Mouse (Mus musculus): ENCODE measurements at regions not wholly inside any gene's neighbourhood (a gene's known extent, or its start where the extent isn't known, plus 50 kb on each side); places are given as distances from the start of the nearest gene placed in this dataset.
"Not testable (repeated sequence)": the region's sequence is repeated elsewhere in the genome, so short reads cannot be mapped to it uniquely, and the experiment has no call there.

DNA sequence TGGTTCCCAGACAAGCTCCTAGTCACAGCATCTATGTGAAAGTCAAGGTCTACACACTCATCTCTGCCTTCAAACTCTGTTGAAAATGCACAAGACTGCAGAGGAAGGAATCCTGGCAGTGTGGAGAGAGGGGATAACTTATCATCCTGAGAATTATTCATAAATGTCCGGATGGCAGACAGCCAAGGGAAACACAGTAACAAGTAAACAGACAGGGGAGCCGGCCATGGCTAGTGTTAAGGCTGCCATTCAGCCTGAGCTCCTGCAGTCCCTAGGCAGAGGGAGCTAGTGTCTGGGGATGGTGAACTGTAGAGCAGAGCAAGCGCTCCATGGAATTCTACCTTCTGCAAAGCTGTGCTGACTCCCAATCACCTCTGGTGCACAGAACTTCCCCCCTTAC lies 100.3 kb upstream of the Dazl start:
- DNase-seq (ENCODE audit: extremely low spot score in 1 of 2, low spot score in 2 of 2), result no peak
- intact Hi-C loops (cut with DNase I), result no loop called here

- intact Hi-C loops (cut with DNase I), result no loop called here
- DNase-seq (ENCODE audit: extremely low spot score in 1 of 2, low spot score in 2 of 2), result no peak
Observed at GRCm38 (mm10) chr17:50394801-50395200, 101.4 kb upstream of the Dazl start.

- intact Hi-C loops (cut with DNase I), result no loop called here
Observed at GRCm38 (mm10) chr17:50395669-50396068, 102.2 kb upstream of the Dazl start.

DNA sequence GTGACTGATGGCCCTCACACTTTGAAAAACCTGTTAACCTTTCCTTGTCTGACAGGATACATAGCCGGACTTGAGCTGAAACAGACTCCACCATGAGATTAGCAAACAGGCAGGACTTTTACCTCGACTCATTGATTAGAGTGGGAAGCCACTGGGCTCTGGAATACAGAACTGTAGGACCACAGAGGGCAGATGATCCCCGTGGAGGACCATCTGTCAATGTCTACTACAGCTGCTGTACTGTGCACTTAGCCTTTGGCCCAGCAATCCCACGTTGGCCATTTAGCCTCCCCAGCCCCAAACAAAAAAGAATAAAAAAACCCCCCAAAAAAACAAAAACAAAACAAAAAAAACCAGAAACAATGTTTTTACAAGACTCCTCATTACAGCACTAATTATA lies 103.9 kb upstream of the Dazl start:
- intact Hi-C loops (cut with DNase I), result no loop called here
- DNase-seq (ENCODE audit: extremely low spot score in 1 of 2, low spot score in 2 of 2), result no peak

More at GRCm38 (mm10) chr17:50395669-50396068, 102.2 kb upstream of the Dazl start:
- DNase-seq (ENCODE audit: extremely low spot score in 1 of 2, low spot score in 2 of 2), result no peak

- intact Hi-C loops (cut with DNase I), result no loop called here
- DNase-seq (ENCODE audit: extremely low spot score in 1 of 2, low spot score in 2 of 2), result peak in 1 of 2 experiments; percentile 68
Observed at GRCm38 (mm10) chr17:50407249-50407990, 101.8 kb upstream of the Plcl2 start.

GRCm38 (mm10) chr17:50408581-50408980 lies 100.6 kb upstream of the Plcl2 start:
- intact Hi-C loops (cut with DNase I), result no loop called here

GRCm38 (mm10) chr17:50409271-50409670 lies 99.9 kb upstream of the Plcl2 start:
- intact Hi-C loops (cut with DNase I), result no loop called here
- DNase-seq (ENCODE audit: extremely low spot score in 1 of 2, low spot score in 2 of 2), result no peak

More at GRCm38 (mm10) chr17:50408581-50408980, 100.6 kb upstream of the Plcl2 start:
- DNase-seq (ENCODE audit: extremely low spot score in 1 of 2, low spot score in 2 of 2), result no peak

- no peak for DNase-seq (ENCODE audit: extremely low spot score in 1 of 2, low spot score in 2 of 2)
- intact Hi-C loops (cut with DNase I), result no loop called here
Observed at GRCm38 (mm10) chr17:50409895-50410294, 99.3 kb upstream of the Plcl2 start.

DNA sequence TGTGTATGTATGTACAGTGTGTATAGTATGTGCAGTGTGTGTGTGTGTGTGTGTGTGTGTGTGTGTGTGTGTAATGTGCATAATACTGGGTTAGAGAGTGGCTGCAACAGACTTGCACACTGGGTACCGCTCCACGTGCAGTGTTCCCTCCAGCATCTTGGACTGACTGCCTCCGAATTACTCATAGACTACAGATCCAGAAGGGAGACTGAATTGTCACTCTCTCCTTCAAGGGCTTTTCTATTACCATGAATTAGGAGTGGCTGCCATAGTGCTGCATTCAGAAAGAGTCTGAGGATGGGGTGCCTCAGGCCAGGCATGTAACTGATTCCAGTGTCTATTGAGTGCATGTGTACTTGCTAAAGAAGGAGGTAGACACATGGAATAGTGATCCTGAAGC lies 98.9 kb upstream of the Plcl2 start:
- intact Hi-C loops (cut with DNase I), result no loop called here
- no peak for DNase-seq (ENCODE audit: extremely low spot score in 1 of 2, low spot score in 2 of 2)

DNA sequence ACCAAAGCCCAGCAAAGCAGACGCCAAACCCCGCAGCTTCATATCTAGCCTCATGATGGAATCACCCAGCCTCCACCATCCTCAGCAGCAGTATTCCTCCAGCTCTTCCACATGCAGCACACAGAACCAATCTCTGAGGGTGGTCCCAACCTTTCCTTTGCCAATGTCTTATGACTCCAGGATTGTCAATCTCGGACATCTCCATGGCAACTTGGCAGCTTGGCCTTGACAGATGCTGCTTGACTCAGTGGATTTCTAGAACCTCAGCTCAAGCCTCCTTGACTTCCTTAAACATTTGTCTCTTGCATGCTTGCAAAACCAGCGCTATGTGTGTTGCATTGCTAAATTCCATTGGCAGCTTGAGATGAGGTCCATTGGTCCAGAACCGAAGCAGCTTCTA lies 96.8 kb upstream of the Plcl2 start:
- no peak for DNase-seq (ENCODE audit: extremely low spot score in 1 of 2, low spot score in 2 of 2)
- intact Hi-C loops (cut with DNase I), result no loop called here

GRCm38 (mm10) chr17:50413916-50414315 lies 95.3 kb upstream of the Plcl2 start:
- intact Hi-C loops (cut with DNase I), result no loop called here
- DNase-seq (ENCODE audit: extremely low spot score in 1 of 2, low spot score in 2 of 2), result no peak

DNA sequence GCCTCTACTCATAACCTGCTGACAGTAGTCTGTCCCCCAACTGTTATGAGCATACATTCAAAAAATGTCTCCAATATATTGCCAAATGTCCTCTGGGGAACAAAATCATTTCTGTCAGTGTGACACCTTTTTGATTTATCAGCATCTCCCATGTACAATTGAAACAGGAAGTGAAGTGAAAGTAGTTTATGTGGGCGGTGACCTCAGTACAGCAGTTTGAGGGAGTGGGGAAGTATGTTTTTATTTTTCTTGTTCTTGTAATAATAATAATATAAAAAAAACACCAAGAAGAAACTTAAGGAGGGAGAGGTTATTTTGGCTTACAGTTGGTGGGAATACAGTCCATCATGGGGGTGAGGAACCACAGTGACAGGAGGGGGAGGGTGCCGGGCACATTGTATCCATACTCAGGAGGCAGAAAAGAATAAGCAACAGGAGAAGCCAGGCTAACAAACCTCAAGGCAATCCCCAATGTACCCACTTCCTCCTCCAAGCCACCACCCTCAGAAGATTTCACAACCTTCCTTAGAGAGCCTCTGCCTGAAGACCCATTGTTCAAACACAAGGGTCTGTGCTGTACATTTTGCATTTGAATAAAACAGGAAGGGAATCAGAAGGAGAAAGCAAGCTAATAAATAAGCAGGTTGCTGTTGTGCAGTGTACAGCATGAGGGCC lies 93.7 kb upstream of the Plcl2 start:
- no peak for DNase-seq (ENCODE audit: extremely low spot score in 1 of 2, low spot score in 2 of 2)
- intact Hi-C loops (cut with DNase I), result no loop called here

DNA sequence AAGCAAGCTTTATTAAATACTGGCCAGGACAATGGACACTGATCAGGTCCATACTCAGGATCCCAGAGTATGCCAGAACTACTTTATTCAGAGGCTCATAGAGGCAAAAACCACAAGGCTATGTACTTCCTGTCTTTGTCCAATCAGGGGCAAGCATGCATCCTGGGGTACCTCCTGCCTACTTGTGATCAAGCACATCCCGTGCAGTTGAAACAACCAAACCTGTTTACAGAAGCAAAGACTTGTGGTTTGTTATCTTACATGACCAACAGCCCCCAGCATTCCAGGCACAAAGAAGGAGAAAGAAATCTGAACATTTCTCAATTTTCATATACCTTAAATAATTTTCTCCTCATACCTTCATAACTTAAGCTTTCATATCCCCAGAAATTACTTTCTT lies 93.1 kb upstream of the Plcl2 start:
- intact Hi-C loops (cut with DNase I), result no loop called here
- DNase-seq (ENCODE audit: extremely low spot score in 1 of 2, low spot score in 2 of 2), result no peak

DNA sequence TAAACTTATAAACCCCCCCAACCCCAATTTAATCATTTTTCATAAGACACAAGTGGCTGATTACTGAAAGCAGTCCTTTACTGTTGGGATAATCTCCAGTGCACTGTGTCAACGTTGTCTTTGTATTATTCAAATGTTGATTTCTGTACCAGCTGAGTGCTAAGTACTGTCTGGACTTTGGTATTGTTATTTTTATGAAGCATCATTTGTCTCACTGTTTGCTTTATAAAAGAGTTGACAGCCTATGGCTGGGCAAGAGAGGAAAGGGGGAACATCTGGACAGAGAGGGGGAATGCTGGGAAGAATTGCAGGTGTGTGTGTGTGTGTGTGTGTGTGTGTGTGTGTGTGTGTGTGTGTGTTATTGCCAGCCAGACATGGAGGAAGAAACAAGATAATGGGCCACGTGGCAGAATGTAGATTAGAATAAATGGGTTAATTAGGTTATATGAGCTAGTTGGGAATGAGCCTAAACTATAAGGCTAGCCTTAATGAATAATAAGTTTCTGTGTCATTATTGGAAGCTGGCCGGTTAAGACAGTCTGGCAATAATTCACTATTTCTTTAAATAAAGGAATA lies 92.6 kb upstream of the Plcl2 start:
- no peak for DNase-seq (ENCODE audit: extremely low spot score in 1 of 2, low spot score in 2 of 2)
- intact Hi-C loops (cut with DNase I), result no loop called here

GRCm38 (mm10) chr17:50418863-50419383 lies 90.3 kb upstream of the Plcl2 start:
- intact Hi-C loops (cut with DNase I), result no loop called here
- DNase-seq (ENCODE audit: extremely low spot score in 1 of 2, low spot score in 2 of 2), result no peak

DNA sequence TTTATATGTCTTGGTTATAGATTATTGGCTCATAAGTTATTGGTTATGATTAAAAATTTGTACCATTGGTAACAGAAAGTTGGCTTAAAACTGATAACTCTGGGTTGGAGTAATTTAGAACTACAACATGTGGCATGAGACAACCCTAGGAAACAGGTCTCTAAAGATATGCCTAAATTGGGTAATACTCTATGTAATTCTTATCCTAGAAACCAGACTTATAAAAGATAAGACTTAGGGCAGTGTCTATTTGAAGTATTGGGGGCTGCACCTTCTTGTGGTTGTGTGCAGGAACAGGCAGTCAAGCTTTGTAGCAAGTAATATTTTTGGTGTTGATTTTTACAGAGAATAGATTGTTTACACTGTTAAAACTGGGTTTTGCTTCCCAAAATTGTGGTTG lies 89.7 kb upstream of the Plcl2 start:
- DNase-seq (ENCODE audit: extremely low spot score in 1 of 2, low spot score in 2 of 2); intact Hi-C loops (cut with DNase I): not testable (repeated sequence)

- intact Hi-C loops (cut with DNase I), result no loop called here
- peak in 1 of 2 experiments; percentile 59 for DNase-seq (ENCODE audit: extremely low spot score in 1 of 2, low spot score in 2 of 2)
Observed at GRCm38 (mm10) chr17:50419966-50420365, 89.2 kb upstream of the Plcl2 start.

DNA sequence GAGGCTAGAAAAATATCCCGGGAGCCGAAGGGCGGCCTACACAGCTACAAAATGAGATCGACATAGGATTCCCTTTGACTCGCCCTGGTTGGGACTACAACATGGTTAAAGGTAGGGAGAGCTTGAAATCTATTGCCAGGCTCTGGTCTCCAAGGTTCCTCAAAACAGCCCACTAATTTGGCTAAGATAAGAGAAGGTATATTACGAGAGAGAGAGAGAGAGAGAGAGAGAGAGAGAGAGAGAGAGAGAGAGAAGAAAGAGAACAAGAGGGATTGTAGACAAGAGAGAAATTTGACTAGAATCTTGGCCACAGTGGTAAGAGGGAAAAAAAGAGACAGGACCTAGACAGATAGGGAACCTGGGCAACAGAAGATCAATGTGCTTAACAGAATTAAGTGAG lies 88.5 kb upstream of the Plcl2 start:
- no peak for DNase-seq (ENCODE audit: extremely low spot score in 1 of 2, low spot score in 2 of 2)
- intact Hi-C loops (cut with DNase I), result no loop called here

DNA sequence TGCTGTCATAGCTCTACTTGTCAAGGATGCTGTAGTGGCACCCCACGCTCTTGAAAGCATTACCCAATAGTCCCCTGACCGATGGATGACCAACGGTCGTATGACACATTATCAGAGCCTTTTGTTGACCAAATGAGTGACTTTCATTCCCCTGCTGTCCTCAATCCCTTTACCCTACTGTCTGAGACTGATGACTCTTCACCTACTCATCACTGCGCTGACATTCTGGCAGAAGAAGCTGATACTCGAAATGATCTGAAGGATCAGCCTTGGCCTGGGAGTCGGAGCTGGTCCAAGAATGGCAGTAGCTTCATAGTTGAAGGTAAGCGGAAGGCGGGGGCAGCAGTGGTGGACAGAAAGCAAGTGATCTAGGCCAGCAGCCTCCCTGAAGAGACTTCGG lies 87.7 kb upstream of the Plcl2 start:
- intact Hi-C loops (cut with DNase I), result no loop called here
- no peak for DNase-seq (ENCODE audit: extremely low spot score in 1 of 2, low spot score in 2 of 2)

DNA sequence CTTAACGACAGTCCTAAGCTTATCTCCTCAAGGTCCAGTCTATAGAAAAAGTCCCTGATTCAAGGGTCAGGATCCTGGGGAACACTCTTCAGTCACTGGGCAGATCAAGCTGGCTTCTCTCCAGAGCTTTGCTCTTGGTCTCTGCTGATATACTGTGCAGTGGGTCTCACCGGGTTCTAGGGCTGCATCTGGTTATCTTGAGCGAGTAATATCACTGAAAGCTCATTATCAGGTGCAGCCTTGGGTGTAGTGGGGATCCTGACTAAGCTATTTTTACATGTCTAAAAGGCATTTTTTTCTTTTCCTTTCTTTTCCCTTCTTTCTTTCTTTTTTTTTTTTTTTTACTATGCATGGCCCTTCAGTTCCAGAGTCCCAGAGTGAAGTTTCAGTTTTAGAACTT lies 84.1 kb upstream of the Plcl2 start:
- no peak for DNase-seq (ENCODE audit: extremely low spot score in 1 of 2, low spot score in 2 of 2)
- intact Hi-C loops (cut with DNase I), result no loop called here

All from left cerebral cortex, postnatal 10 days (tissue).